Mouse (Mus musculus): ENCODE measurements at regions not wholly inside any gene's neighbourhood (a gene's known extent, or its start where the extent isn't known, plus 50 kb on each side); places are given as distances from the start of the nearest gene placed in this dataset.

DNA sequence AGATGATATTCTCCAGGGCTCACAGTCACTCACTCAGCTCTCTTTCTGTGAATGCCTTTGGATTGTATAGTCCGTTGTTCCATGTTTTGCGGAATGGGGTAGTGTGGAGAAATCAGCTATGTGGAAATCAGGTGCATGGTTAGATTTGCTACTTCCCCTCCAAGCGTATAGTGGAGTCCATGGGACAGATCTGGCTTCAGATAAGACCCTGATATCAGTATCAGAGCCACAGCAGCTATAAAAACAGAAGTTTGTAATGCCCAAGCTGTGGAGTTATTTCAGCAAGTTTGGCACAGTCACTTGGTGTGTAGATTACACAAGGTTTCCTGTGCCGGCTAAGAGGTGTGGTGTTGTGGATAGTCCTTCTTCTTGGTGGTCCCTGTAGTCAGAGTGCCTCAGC is 359.6 kb upstream of the Nr3c2 start:
- no peak for DNase-seq (ENCODE audit: low read depth)

DNA sequence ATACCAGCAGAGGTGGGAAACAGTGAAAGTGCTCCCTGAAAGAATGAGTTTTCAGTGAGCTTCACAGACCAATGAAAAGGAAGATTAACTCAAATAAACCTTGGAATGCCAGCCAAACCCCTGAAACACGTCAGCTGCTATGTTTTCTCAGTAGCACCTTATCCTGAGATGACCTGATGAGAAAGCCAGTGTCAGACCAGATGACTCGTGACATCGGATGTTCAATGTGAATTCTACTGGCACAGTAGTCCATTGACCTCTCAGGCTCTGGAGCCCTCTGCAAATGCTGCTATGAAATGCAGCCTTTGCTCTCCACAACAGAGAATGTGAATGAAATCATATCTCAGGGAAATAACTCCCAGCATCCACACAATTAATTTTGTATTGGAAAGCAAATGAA is 358.6 kb upstream of the Nr3c2 start:
- no peak for DNase-seq (ENCODE audit: low read depth)

GRCm38 (mm10) chr8:76551681-76552080 is 347.6 kb upstream of the Nr3c2 start:
- no peak for DNase-seq (ENCODE audit: low read depth)

DNA sequence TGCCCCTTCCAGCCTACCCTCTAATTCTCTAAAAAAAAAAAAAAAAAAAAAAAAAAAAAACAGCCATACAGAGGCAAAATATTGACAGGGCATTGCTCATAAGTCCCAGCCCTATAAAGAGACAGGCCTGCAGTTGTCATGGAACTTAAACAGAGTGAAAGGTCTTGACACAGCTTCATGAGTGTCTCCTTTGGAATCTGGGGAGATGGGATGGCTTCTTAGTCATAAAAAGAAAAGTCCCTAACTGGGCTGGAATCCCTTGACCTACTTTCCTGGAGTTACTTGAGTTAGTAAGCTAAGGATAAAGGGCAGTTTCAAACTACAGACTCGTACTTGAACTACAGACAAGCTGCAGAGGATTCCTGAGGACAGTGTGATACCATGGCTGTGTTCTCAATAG is 297.7 kb upstream of the Nr3c2 start:
- DNase-seq (ENCODE audit: low read depth), result no peak

DNA sequence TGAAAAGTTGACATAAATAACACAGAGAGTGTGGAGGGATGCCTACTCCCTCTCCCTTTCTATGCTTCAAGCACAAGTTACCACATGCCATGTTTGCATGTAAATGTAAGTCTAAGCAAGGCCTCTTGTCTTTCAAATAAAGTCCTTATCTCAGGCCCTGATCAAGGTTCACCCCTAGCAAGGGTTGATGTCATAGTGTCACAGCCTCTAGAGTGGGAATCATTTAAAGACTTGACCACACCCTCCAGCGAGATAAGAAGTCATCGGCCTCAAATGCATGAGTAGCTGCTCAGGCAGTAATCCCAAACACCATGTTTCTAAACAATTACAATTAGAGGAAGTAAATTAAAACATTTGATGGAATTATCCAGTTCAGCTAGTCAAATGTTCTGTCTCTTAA is 280.5 kb upstream of the Nr3c2 start:
- DNase-seq (ENCODE audit: low read depth), result no peak

- DNase-seq (ENCODE audit: low read depth), result no peak
Observed at GRCm38 (mm10) chr8:76620853-76621252, 278.4 kb upstream of the Nr3c2 start.

DNA sequence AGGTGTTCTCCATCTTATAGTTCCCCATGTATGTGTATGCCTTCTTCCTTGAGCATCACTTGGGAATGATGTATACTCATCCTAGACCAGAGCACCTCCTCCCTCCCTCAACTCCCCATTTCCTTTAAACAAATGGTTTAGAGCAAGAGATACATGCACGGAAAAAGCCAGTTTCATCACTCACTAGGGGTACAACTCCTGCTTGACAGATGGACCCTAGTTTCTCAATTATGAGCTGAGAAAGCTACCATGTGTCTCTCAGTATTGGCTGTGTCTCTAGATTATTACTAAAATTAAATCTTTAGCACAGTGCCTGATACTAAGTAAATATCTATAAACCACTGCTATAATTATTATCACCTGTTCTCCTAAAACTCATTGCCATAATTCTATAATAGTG is 266.2 kb upstream of the Nr3c2 start:
- no peak for DNase-seq (ENCODE audit: low read depth)
